Mouse (Mus musculus) mature B cell (primary cell): ENCODE data around the gene Bcl2l2.

ENCODE experiments used
- in situ Hi-C: fragments of 300-500 bp; cut with MboI; formaldehyde crosslinking; loops from 2 replicates; pipeline ENCODE4 v1.14.3; 2019

Gene Bcl2l2

DNA sequence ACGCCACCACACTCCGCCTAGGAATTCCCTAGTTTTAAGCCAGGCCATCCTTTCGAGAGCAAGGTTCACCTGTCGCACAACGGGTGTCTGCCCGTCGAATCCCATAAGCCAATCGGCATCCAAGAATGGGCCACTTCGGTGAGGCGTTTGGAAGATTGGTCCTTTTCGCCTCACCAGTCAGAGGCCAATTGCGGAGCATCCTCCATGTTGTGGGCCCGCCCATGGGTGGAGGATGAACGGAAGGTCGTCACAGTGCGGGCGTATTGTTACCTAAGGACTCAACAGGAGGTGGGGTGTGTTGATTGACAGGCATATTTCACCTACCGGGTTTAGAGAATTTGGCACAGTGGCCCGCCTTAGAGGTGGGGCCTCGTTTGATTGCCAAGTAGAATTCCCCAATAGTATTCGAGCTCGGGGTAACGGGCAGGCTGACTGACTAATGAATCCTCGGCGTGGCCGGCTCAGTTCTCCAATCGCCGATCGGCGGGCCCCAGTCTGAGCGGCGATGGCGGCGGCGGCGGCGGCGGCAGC is 10.5 kb downstream of the Bcl2l2 start:
- in situ Hi-C loops = no loop called here

- in situ Hi-C loops = no loop called here
Measured at GRCm38 (mm10) chr14:54894296-54895151, 11.3 kb downstream of the Bcl2l2 start.

DNA sequence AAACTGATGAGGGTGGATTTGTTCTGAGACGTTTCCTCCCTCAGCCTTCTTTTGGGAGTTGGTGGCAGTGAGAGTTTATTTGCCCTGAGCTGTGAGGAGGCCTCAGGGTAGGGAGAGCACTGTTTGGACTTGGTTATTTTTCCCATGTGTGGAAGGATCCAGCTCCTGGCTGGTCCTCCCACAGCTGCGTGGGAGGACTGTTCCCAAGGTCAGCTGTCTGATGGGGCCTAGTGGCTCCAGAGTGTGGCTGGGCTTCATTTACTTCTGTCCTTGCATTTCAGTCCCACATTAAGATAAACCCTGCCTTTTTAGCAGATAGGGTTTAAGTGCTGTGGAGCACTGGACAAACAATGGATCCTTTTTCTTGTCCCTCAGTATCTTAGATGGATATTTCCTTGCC is 14.3 kb downstream of the Bcl2l2 start:
- in situ Hi-C loops = no loop called here

DNA sequence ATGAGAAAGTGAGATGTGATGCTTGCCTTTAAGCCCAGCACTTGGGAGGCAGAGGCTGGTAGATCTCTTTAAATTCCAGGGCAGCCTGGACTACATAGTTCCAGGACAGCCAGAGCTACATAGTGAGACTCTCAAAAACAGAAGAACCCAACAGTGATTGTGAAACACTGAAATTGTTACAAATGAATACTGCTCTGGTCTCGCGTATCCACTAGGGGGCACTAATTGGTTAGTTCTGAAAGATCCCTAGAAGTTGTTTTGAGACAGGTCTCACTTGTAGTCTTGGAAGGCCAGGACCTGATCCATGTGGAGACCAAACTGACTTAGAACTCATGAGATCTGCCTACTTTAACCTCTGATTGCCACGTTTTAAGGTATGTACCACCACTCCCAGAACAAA is 17.2 kb downstream of the Bcl2l2 start:
- in situ Hi-C loops = loop anchor here (10.0 kb wide), 1 partner anchor 114 kb away; the partner anchor contains the start of gene Ngdn

GRCm38 (mm10) chr14:54903641-54904040 is 20.5 kb downstream of the Bcl2l2 start:
- in situ Hi-C loops = loop anchor here (10.0 kb wide), 1 partner anchor 111 kb away; the partner anchor contains the start of gene Ngdn

- in situ Hi-C loops = loop anchor here (10.0 kb wide), 1 partner anchor 106 kb away; the partner anchor contains the start of gene Ngdn
Measured at GRCm38 (mm10) chr14:54908682-54909081, 25.5 kb downstream of the Bcl2l2 start.

- in situ Hi-C loops = no loop called here
Measured at GRCm38 (mm10) chr14:54912109-54912850, 29.1 kb downstream of the Bcl2l2 start.

DNA sequence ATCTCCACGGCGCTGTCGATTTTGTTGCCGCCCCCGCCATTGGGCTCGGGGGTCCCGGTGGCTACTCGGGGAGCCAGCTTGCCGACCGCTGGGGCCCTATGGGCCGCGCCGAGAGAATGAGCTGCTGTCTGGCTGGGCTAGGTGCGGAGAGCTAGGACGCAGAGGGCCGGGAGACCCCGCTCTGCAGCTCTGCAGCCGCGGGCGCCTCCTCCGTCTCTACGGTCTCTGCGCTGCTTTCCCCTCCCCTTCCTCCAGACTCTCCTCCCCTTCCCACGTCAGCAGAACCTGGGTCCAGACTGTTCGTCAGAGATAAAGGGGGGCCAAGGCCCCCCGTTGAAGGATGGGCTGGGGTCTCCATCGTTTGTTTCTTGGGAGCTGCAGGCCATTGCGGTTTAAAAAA is 29.7 kb downstream of the Bcl2l2 start, which contains the start of gene Slc22a17:
Gene Slc22a17, minus strand, starts transcription at position 247 of the 400 bp plus-strand sequence.
- in situ Hi-C loops = no loop called here

DNA sequence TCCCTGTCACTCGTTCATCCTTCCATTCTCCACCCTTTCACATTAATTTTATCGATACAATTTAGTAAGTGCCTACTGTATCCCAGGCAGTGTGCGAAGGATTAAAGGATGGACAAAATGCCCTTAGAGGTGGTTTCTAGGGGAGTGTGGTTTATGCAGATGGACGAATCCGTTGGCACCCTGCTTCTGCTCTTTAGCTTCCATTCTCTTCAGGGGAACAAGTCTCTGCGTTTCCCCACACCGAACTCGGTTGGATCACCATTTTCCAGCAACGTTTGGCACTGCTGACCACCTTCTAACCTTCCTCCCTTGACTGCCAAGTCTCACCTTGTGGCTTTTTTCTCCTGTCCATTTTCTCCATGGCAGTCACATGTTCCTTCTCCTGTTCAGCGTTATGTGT is 30.2 kb downstream of the Bcl2l2 start:
- in situ Hi-C loops = no loop called here

DNA sequence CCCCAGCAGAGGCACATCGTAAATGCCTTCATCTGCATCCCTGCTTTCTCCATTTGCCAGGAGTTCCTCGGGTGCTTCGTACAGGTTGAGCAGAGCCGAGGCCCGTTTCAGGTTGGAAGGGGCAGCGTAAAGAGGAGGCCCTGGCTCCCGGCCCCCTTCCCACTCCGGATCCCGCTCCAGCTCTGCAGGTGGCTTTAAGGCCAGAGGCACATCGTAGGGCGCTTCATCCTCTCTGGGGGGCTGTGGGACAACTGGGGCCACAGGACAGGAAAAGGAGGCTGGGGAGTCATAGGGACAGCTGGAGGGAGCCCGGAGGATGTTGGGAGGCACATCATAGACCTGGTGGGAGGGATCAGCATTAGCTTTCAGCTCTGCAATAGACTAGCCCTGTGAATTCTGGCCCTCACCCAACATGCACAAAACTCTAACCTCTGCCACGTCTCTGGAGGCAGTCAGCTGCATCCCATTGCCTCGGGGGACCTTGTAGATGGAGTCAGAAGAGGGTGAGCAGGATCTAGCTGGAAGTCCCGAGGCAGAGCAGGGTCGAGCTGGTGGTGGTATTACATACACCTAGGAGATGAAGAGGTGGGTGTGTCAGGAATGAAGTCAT is 37.0 kb downstream of the Bcl2l2 start:
- in situ Hi-C loops = no loop called here

- in situ Hi-C loops = no loop called here
Measured at GRCm38 (mm10) chr14:54924641-54925348, 41.6 kb downstream of the Bcl2l2 start.

DNA sequence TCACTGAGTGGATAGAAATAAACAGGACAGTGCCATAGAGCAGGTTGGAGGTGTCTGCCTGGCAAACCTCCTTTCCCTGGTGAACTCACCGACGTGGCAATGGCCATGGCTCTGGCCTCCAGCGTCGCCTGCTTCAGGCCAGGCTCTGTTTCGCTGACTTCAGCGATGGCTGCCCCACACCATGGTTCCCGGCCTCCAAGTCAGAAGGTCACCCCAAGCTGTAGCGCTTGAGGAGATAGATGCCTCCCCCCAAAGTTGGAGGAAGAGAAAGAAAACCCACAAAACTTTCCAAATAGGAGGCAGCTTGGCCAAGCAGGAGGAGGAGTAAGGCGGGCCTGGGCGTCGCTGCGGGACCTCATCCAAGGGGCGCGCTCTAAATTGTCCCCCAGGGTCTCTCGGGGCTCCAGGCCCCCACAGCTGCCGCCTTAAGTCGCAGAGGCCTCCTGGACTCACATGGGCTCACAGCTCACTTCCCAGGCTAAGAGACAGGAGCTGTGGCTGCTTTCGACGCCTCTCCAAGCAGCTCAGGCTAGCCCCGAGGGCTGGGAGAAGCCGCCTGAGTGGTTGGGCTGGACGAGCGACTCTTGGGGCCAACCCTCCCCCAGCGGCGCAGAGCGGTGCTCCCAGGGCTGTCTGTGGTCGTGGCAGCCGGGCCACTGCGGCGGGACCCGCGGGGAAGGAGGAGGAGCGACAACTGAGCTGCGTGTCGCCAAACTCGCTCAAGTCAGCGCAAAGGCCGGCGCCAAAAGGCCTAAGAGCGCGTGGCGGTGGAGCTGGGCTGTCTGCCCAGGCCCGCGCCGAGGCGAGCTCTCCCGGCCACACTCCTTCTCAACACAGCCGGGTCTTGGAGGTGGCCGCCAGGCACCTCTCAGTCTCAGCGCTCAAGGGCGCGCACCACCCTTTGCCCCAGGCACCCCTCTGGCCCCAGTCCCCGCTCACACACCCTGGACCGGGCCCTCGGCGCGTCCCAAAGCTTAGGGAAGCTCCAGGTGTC is 42.5 kb downstream of the Bcl2l2 start, which contains the start of gene Efs:
Gene Efs, minus strand, starts transcription at position 778 of the 994 bp plus-strand sequence.
- in situ Hi-C loops = no loop called here

- in situ Hi-C loops = no loop called here
Measured at GRCm38 (mm10) chr14:54926401-54927158, 43.4 kb downstream of the Bcl2l2 start.

DNA sequence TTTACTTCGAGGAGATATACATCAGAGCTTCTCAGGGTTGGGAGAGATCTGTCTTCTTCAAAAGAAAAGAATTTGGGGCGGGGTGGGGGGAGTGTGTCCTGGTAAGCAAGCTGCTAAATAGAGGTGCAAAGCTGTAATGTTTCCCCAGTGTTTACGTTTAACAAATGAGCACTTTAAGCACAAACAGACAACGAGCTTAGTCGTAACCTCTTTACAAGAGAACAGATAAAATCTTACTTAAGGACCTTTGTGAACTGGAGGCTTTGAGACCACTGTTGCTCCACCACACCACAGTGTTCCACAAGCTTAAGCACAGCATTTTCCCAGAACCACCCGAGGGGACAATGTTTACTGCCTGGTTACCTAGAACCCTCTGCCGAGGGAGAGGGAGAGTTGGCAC is 44.1 kb downstream of the Bcl2l2 start:
- in situ Hi-C loops = no loop called here

- in situ Hi-C loops = no loop called here
Measured at GRCm38 (mm10) chr14:54929801-54930200, 46.6 kb downstream of the Bcl2l2 start.

- in situ Hi-C loops = no loop called here
Measured at GRCm38 (mm10) chr14:54930431-54930830, 47.3 kb downstream of the Bcl2l2 start.

GRCm38 (mm10) chr14:54932645-54933150 is 49.5 kb downstream of the Bcl2l2 start, which contains the start of gene Il25:
TSS of gene Il25 (plus strand) at chr14:54932695.
- in situ Hi-C loops = no loop called here

GRCm38 (mm10) chr14:54935904-54936830 is 53.0 kb downstream of the Bcl2l2 start, which contains the start of gene Cmtm5:
TSS of gene Cmtm5 (plus strand) at chr14:54936261.
- in situ Hi-C loops = no loop called here
